In the genomic region with DNA sequence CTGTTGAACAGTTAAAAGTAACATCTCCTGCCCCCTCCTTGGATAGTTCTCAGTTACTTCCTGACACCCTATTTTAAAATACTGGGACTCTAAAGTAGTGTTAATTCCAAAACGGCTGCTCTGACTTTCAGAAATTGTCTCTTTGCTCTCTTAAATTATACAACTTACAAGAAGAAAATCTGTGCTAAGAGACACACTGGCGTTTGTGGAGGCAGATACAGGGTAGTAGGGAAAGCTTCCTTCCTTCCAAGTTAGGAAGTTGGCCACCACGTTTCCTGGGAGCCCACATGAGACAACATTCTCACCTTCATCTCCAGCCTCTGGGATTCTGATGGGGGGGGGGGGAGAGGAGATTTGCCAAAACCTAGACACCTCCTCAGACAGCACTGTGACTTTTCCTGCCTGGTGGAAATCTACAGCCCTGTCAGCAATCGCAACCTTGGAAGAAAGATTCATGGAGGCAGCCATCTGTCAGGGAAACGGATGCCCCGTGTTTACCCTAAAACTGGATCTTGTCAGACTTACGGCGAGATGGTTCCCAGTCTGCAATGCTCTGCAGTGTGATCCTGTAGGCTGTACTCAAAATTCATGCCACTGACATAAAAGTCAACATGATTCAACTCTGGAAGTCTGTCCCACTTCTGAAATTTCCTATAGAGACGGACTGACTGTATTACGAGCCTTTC, we compare ENCODE assay signal across 22 mouse cellular contexts.
DNase-seq lines count a peak whose midpoint lies in the region; ATAC-seq lines count a peak whose summit lies in the region.
"Had no signal": no experiment of that assay in that cellular context is flagged by ENCODE, and none has a peak within 500 bp of the region (broad histone marks: within the 10 kb centered on the region; RNA-seq: fewer than 3 reads in every experiment).

No protein-coding gene starts in this region.

- intact Hi-C loops in left cerebral cortex, postnatal 36 days (cut with DNase I): no loop called here

- ATAC-seq in frontal cortex, adult (ENCODE audit: low TSS enrichment): peak; percentile 96
- ATAC-seq: activated CD4-positive, CD25-positive, alpha-beta regulatory T cell, adult 4 months; intestine, postnatal 0 days; liver, embryonic 12.5 days; liver, postnatal 0 days; midbrain, embryonic 16.5 days had no signal

- DNase-seq in frontal cortex, postnatal 14 days (ENCODE audit: low spot score in 2 of 2): no peak
- peak; percentile 14 to 26 for DNase-seq in left cerebral cortex, postnatal 36 days (ENCODE audit: low spot score in 2 of 2)
- no peak for DNase-seq in left cerebral cortex, adult 8-10 months (ENCODE audit: low spot score in 2 of 2)
- peak; percentile 28 for DNase-seq in brain, embryonic 18.5 days (ENCODE audit: low read depth, low spot score)
- no peak for DNase-seq in gastrocnemius, postnatal 10 days
- DNase-seq: adrenal gland, adult 2 months; adrenal gland, postnatal 36 days; cerebellum, adult 11 months; cerebellum, adult 9-10 months; cerebellum, postnatal 36 days; gastrocnemius, adult 2 months; heart, postnatal 10 days; kidney, adult 9 months; kidney, postnatal 25 days; left cerebral cortex, postnatal 4 days; liver, postnatal 0 days; lung, postnatal 36 days had no signal

Comparison
In these comparisons a context has a peak if more than half of its experiments do, and no peak if none do; other contexts are left out.
1. DNase-seq: peak in left cerebral cortex, postnatal 36 days (2 of 2) and brain, embryonic 18.5 days (single experiment); none in frontal cortex, postnatal 14 days (0 of 2), left cerebral cortex, adult 8-10 months (0 of 2) and gastrocnemius, postnatal 10 days (single experiment).